7 mouse cellular contexts compared by ENCODE assay signal in the genomic region with DNA sequence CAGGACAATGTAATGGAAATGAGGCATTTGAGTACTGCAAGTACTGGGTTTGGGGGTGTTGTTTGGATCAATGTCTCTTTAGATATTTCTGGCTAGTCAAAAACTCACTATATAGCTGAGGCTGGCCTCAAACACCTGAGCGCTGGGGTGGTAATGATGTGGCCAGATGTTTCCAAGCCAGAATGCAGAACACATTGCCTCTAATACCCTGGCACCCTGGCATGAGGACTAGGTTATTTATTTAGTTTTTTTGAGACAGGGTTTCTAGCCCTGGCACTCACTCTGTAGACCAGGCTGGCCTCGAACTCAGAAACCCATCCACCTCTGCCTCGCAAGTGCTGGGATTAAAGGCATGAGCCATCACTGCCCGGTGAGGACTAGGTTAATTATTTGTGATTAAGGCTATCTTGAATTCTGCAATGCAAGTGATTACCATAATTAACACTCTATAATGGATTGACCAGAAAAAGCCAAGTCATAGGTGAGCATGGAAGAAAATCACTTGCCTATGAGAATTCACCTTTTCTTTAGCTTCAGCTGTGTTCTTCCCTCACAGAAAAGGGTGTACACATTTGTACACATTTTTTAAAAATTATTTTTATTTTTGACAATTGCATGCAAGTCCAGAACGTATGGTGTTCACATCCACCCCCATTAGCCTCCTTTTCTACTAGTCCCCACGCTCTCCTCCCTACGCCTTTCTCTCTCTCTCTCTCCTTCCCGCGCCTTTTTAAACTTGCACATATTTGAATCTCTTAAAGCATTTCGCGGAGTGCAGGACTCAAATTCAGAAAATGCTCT. TPM values are rescaled to one million over a fixed set of nuclear protein-coding genes. Genes with fewer than 3 reads are reported as not detected.
A peak's percentile ranks its signal among the peaks of the same experiment; 100 is the strongest.
DNase-seq lines count a peak whose midpoint lies in the region; ATAC-seq and TF ChIP-seq lines count a peak whose summit lies in the region.

No protein-coding gene starts in this region.

- TF ChIP-seq CTCF in stomach, postnatal 0 days (IDR thresholded peaks at IDR 0.05; ENCODE audit: low read depth), result no peak

- ATAC-seq in neural tube, embryonic 11.5 days (ENCODE audit: insufficient read depth, low FRiP score, low TSS enrichment), result peak; percentile 70
- ATAC-seq in forebrain, embryonic 11.5 days (replicated peaks; ENCODE audit: low FRiP score), result peak; percentile 57
- ATAC-seq in liver, embryonic 12.5 days, result peak; percentile 13
- ATAC-seq in stomach, postnatal 0 days (ENCODE audit: low FRiP score, low TSS enrichment), result peak; percentile 9; the same call in 1 of the 2 replicates

- no peak for TF ChIP-seq EP300 in stomach, postnatal 0 days (optimal IDR thresholded peaks at IDR 0.05)

- peak overlapping the region; percentile 86 for H3K4me3 ChIP-seq in neural tube, embryonic 11.5 days (ENCODE audit: low read depth, low read length)
- H3K4me3 ChIP-seq in forebrain, embryonic 11.5 days (ENCODE audit: low read depth, low read length), result peak overlapping the region; percentile 77
- peak overlapping the region; percentile 90 for H3K4me3 ChIP-seq in liver, embryonic 12.5 days
- peak overlapping the region; percentile 88 for H3K4me3 ChIP-seq in stomach, postnatal 0 days (ENCODE audit: low read depth, low read length)

- H3K9me3 ChIP-seq in neural tube, embryonic 11.5 days (ENCODE audit: control insufficient read depth, low read length), result no peaks in the 10 kb centered on the region
- H3K9me3 ChIP-seq in forebrain, embryonic 11.5 days (ENCODE audit: control insufficient read depth, low read length), result no peaks in the 10 kb centered on the region
- no peaks in the 10 kb centered on the region for H3K9me3 ChIP-seq in liver, embryonic 12.5 days (replicated peaks)
- no peaks in the 10 kb centered on the region for H3K9me3 ChIP-seq in stomach, postnatal 0 days (ENCODE audit: control insufficient read depth, low read length)

- H3K27me3 ChIP-seq in neural tube, embryonic 11.5 days (ENCODE audit: control insufficient read depth, insufficient read depth, low read length), result no peaks in the 10 kb centered on the region
- no peaks in the 10 kb centered on the region for H3K27me3 ChIP-seq in forebrain, embryonic 11.5 days (ENCODE audit: control insufficient read depth, insufficient read depth, low read length)
- no peaks in the 10 kb centered on the region for H3K27me3 ChIP-seq in liver, embryonic 12.5 days (replicated peaks)
- H3K27me3 ChIP-seq in stomach, postnatal 0 days (ENCODE audit: control insufficient read depth, insufficient read depth, low read length), result no peaks in the 10 kb centered on the region

- DNase-seq in neural tube, embryonic 11.5 days (ENCODE audit: low spot score), result no peak
- DNase-seq in neural tube, embryonic 10.5 days (ENCODE audit: extremely low spot score, low spot score), result no peak
- no peak for DNase-seq in forebrain, embryonic 11.5 days (ENCODE audit: low spot score)
- DNase-seq in stomach, postnatal 0 days (ENCODE audit: low spot score), result no peak
- no peak for DNase-seq in thymus, postnatal 25 days
- DNase-seq in adipocyte (ENCODE audit: low spot score), result no peak

- peak overlapping the region; percentile 72 for H3K4me2 ChIP-seq in neural tube, embryonic 11.5 days (ENCODE audit: low read depth)
- peak overlapping the region; percentile 50; the same call in 1 of the 2 replicates for H3K4me2 ChIP-seq in forebrain, embryonic 11.5 days (ENCODE audit: low read depth, low read length, severe bottlenecking)
- peak overlapping the region; percentile 81 for H3K4me2 ChIP-seq in liver, embryonic 12.5 days
- peak overlapping the region; percentile 45 for H3K4me2 ChIP-seq in stomach, postnatal 0 days (replicated peaks; ENCODE audit: low read depth)

- H3K9ac ChIP-seq in neural tube, embryonic 11.5 days (ENCODE audit: low read length), result peak overlapping the region; percentile 89
- peak overlapping the region; percentile 73 for H3K9ac ChIP-seq in forebrain, embryonic 11.5 days (ENCODE audit: low read length)
- H3K9ac ChIP-seq in liver, embryonic 12.5 days, result peak overlapping the region; percentile 90
- H3K9ac ChIP-seq in stomach, postnatal 0 days (ENCODE audit: low read length), result peak overlapping the region; percentile 48; the same call in 1 of the 2 replicates

- WGBS in neural tube, embryonic 11.5 days, result 30% methylated on average over 11 of the region's 11 CpGs
- 28% methylated on average over 11 of the region's 11 CpGs for WGBS in forebrain, embryonic 11.5 days
- WGBS in liver, embryonic 12.5 days (ENCODE audit: insufficient replicate concordance), result 29% methylated on average over 11 of the region's 11 CpGs
- 30% methylated on average over 11 of the region's 11 CpGs for WGBS in stomach, postnatal 0 days

- H3K27ac ChIP-seq in neural tube, embryonic 11.5 days (ENCODE audit: low read depth, low read length), result peak overlapping the region; percentile 90; the same call in 1 of the 2 replicates
- peak overlapping the region; percentile 80; the same call in 1 of the 2 replicates for H3K27ac ChIP-seq in forebrain, embryonic 11.5 days (ENCODE audit: low read depth, low read length)
- peak overlapping the region; percentile 97 for H3K27ac ChIP-seq in liver, embryonic 12.5 days
- peak overlapping the region; percentile 99; the same call in 1 of the 2 replicates for H3K27ac ChIP-seq in stomach, postnatal 0 days (replicated peaks)

- peaks cover 9% of the 10 kb centered on the region for H3K4me1 ChIP-seq in neural tube, embryonic 11.5 days (ENCODE audit: control insufficient read depth, insufficient read depth, low read length)
- peaks cover 3% of the 10 kb centered on the region for H3K4me1 ChIP-seq in forebrain, embryonic 11.5 days (replicated peaks; ENCODE audit: control insufficient read depth, insufficient read depth, low read length)
- H3K4me1 ChIP-seq in liver, embryonic 12.5 days, result peaks cover 61% of the 10 kb centered on the region
- H3K4me1 ChIP-seq in stomach, postnatal 0 days (replicated peaks; ENCODE audit: control insufficient read depth, insufficient read depth), result no peaks in the 10 kb centered on the region

- no peaks in the 10 kb centered on the region for H3K36me3 ChIP-seq in neural tube, embryonic 11.5 days (ENCODE audit: control insufficient read depth, insufficient read depth, low read length)
- H3K36me3 ChIP-seq in forebrain, embryonic 11.5 days (ENCODE audit: control insufficient read depth, insufficient read depth, low read length), result no peaks in the 10 kb centered on the region
- H3K36me3 ChIP-seq in liver, embryonic 12.5 days, result peaks cover 5% of the 10 kb centered on the region
- no peaks in the 10 kb centered on the region for H3K36me3 ChIP-seq in stomach, postnatal 0 days (ENCODE audit: control insufficient read depth, insufficient read depth, low read length)

RNA-seq across cellular contexts. Expression of gene Zfp212, which starts 0.4 kb away (rescaled TPM):
- 14.2 and 15.4 TPM in 2 replicates for polyA plus RNA-seq in neural tube, embryonic 11.5 days (2014; fragmentation: Nextera tagmentation; extraction: Ambion mirVana)
- 15.9 and 17.5 TPM in 2 replicates for polyA plus RNA-seq in forebrain, embryonic 11.5 days (2014; fragmentation: Nextera tagmentation; extraction: Ambion mirVana)
- 6.6 and 7.6 TPM in 2 replicates for polyA plus RNA-seq in liver, embryonic 12.5 days (2016; fragmentation: Nextera tagmentation; extraction: Ambion mirVana)
- polyA plus RNA-seq in stomach, postnatal 0 days (2015; fragmentation: Nextera tagmentation; extraction: Ambion mirVana), result 8.1 and 8.2 TPM in 2 replicates

RNA-seq across cellular contexts. Expression of gene Zfp956, which starts 33.3 kb away (rescaled TPM):
- polyA plus RNA-seq in neural tube, embryonic 11.5 days (2014; fragmentation: Nextera tagmentation; extraction: Ambion mirVana), result 7.7 and 9.1 TPM in 2 replicates
- 7.5 and 7.9 TPM in 2 replicates for polyA plus RNA-seq in forebrain, embryonic 11.5 days (2014; fragmentation: Nextera tagmentation; extraction: Ambion mirVana)
- 4.6 and 5.3 TPM in 2 replicates for polyA plus RNA-seq in liver, embryonic 12.5 days (2016; fragmentation: Nextera tagmentation; extraction: Ambion mirVana)
- polyA plus RNA-seq in stomach, postnatal 0 days (2015; fragmentation: Nextera tagmentation; extraction: Ambion mirVana), result 3.9 and 4.5 TPM in 2 replicates

RNA-seq across cellular contexts. Expression of gene Zfp282, which starts 42.8 kb away (rescaled TPM):
- 15.5 and 15.6 TPM in 2 replicates for polyA plus RNA-seq in neural tube, embryonic 11.5 days (2014; fragmentation: Nextera tagmentation; extraction: Ambion mirVana)
- 17.8 and 19.4 TPM in 2 replicates for polyA plus RNA-seq in forebrain, embryonic 11.5 days (2014; fragmentation: Nextera tagmentation; extraction: Ambion mirVana)
- polyA plus RNA-seq in liver, embryonic 12.5 days (2016; fragmentation: Nextera tagmentation; extraction: Ambion mirVana), result 6.2 and 6.5 TPM in 2 replicates
- polyA plus RNA-seq in stomach, postnatal 0 days (2015; fragmentation: Nextera tagmentation; extraction: Ambion mirVana), result 6.8 and 7.5 TPM in 2 replicates

Comparison
In these comparisons a context has a peak if more than half of its experiments do, and no peak if none do; other contexts are left out.
1. ATAC-seq: peak in every context shown above with its lines; median percentile 70 in neural tube, embryonic 11.5 days; 57 in forebrain, embryonic 11.5 days; 13 in liver, embryonic 12.5 days; 9 in stomach, postnatal 0 days.